8 mouse cellular contexts compared by ENCODE assay signal in the genomic region with DNA sequence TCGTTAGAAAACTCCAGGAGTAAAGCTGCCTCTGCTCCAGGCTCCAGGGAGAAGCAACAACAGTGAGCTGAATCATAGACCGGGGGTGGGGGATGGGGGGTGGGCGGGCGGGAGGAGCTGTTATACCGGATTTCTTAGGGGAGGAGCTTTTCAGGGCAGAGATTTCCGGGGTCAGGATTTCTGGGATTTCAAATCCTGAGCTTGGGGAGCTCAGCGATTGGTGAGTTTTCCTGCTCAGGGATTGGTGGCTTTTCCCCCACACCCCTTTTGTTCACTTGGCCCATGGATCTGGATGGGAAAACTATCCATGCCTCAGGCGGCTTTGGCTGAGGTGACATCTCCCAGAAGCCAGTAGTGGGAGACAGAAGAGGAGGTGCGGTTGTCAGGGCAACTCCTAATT. TPM values are rescaled to one million over a fixed set of nuclear protein-coding genes. Genes with fewer than 3 reads are reported as not detected.
DNase-seq lines count a peak whose midpoint lies in the region; ATAC-seq lines count a peak whose summit lies in the region.

No protein-coding gene starts in this region.

- peaks cover 30% of the 10 kb centered on the region for H3K36me3 ChIP-seq in hindbrain, embryonic 14.5 days (replicated peaks; ENCODE audit: control insufficient read depth, insufficient read depth)
- H3K36me3 ChIP-seq in lung, embryonic 16.5 days (ENCODE audit: control insufficient read depth, insufficient read depth, low read length): peaks cover 16% of the 10 kb centered on the region

- H3K27ac ChIP-seq in hindbrain, embryonic 14.5 days: peak overlapping the region; percentile 79
- peak overlapping the region; percentile 82 for H3K27ac ChIP-seq in lung, embryonic 16.5 days (ENCODE audit: low read length)

- H3K9ac ChIP-seq in hindbrain, embryonic 14.5 days: peak overlapping the region; percentile 21; the same call in 1 of the 2 replicates
- H3K9ac ChIP-seq in lung, embryonic 16.5 days (ENCODE audit: low read length): peak overlapping the region; percentile 32

- H3K9me3 ChIP-seq in hindbrain, embryonic 14.5 days (ENCODE audit: control insufficient read depth, low read length): no peaks in the 10 kb centered on the region
- H3K9me3 ChIP-seq in lung, embryonic 16.5 days (ENCODE audit: control insufficient read depth, low read length): no peaks in the 10 kb centered on the region

- peaks cover 43% of the 10 kb centered on the region for H3K4me1 ChIP-seq in hindbrain, embryonic 14.5 days (replicated peaks; ENCODE audit: control insufficient read depth, insufficient read depth, low read length)
- peaks cover 25% of the 10 kb centered on the region for H3K4me1 ChIP-seq in lung, embryonic 16.5 days (replicated peaks; ENCODE audit: control insufficient read depth, insufficient read depth, low read length)

- under 1% methylated on average over 9 of the region's 9 CpGs for WGBS in hindbrain, embryonic 14.5 days
- WGBS in lung, embryonic 16.5 days: 11% methylated on average over 9 of the region's 9 CpGs

- H3K4me3 ChIP-seq in hindbrain, embryonic 14.5 days (replicated peaks; ENCODE audit: low read length): no peak overlapping the region
- H3K4me3 ChIP-seq in lung, embryonic 16.5 days (ENCODE audit: low read length): peak overlapping the region; percentile 15

- ATAC-seq in hindbrain, embryonic 14.5 days (ENCODE audit: low FRiP score): peak; percentile 10; the same call in 1 of the 2 replicates
- ATAC-seq in lung, embryonic 16.5 days (ENCODE audit: low read depth): peak; percentile 15; the same call in 1 of the 2 replicates

- H3K27me3 ChIP-seq in hindbrain, embryonic 14.5 days (ENCODE audit: control insufficient read depth, insufficient read depth, low read length): no peaks in the 10 kb centered on the region
- no peaks in the 10 kb centered on the region for H3K27me3 ChIP-seq in lung, embryonic 16.5 days (ENCODE audit: control insufficient read depth, insufficient read depth, low read depth, low read length)

- H3K4me2 ChIP-seq in hindbrain, embryonic 14.5 days (replicated peaks): peak overlapping the region; percentile 93
- H3K4me2 ChIP-seq in lung, embryonic 16.5 days (ENCODE audit: low read depth, low read length): peak overlapping the region; percentile 38

- peak; percentile 94 for DNase-seq in 3T3-L1 (ENCODE audit: low read depth, low spot score)
- DNase-seq in adrenal gland, postnatal 4 days (ENCODE audit: low spot score in 2 of 2): peak; percentile 15 to 29
- peak; percentile 38 for DNase-seq in frontal cortex, postnatal 10 days (ENCODE audit: low spot score in 2 of 2)
- DNase-seq in hindbrain, embryonic 14.5 days (ENCODE audit: low spot score): no peak
- peak; percentile 39 to 78 for DNase-seq in layer of hippocampus, postnatal 14 days (ENCODE audit: low spot score in 2 of 2)
- DNase-seq in right cerebral cortex, adult 2 months (ENCODE audit: low spot score in 2 of 2): peak; percentile 34 to 38
- DNase-seq in c-Kit-positive CD71-positive TER-119-positive erythroid progenitor cells, embryonic 14.5 days (ENCODE audit: low spot score): no peak

RNA-seq across cellular contexts. Expression of a gene that starts 1.5 kb away (rescaled TPM):
- 10 to 100 TPM; 35.5 to 39.9 TPM for total RNA-seq in adrenal gland, postnatal 4 days (2021)
- 18.5 and 18.6 TPM in 2 replicates for polyA plus RNA-seq in hindbrain, embryonic 14.5 days (2014; fragmentation: Nextera tagmentation; extraction: Ambion mirVana)
- 10 to 100 TPM; 24.9 to 26.7 TPM for total RNA-seq in layer of hippocampus, postnatal 14 days (2021)
- polyA plus RNA-seq in lung, embryonic 16.5 days (2015; fragmentation: Nextera tagmentation; extraction: Ambion mirVana): 21.6 and 22.6 TPM in 2 replicates

RNA-seq across cellular contexts. Expression of a gene that starts 6.9 kb away (rescaled TPM):
- total RNA-seq in adrenal gland, postnatal 4 days (2021): 10 to 100 TPM; 24.1 to 28.1 TPM
- polyA plus RNA-seq in hindbrain, embryonic 14.5 days (2014; fragmentation: Nextera tagmentation; extraction: Ambion mirVana): 47.0 and 48.5 TPM in 2 replicates
- total RNA-seq in layer of hippocampus, postnatal 14 days (2021): 10 to 100 TPM; 11.1 to 12.2 TPM
- polyA plus RNA-seq in lung, embryonic 16.5 days (2015; fragmentation: Nextera tagmentation; extraction: Ambion mirVana): 80.3 and 88.7 TPM in 2 replicates

RNA-seq across cellular contexts. Expression of a gene that starts 52.9 kb away (rescaled TPM):
- total RNA-seq in adrenal gland, postnatal 4 days (2021): 10 to 100 TPM; 12.4 to 14.0 TPM
- 94.1 and 99.4 TPM in 2 replicates for polyA plus RNA-seq in hindbrain, embryonic 14.5 days (2014; fragmentation: Nextera tagmentation; extraction: Ambion mirVana)
- 100 to 1,000 TPM; 298 to 310 TPM for total RNA-seq in layer of hippocampus, postnatal 14 days (2021)
- polyA plus RNA-seq in lung, embryonic 16.5 days (2015; fragmentation: Nextera tagmentation; extraction: Ambion mirVana): 2.5 and 3.5 TPM in 2 replicates

Comparison
In these comparisons a context has a peak if more than half of its experiments do, and no peak if none do; other contexts are left out.
1. DNase-seq: peak in 3T3-L1 (single experiment), adrenal gland, postnatal 4 days (2 of 2), frontal cortex, postnatal 10 days (2 of 2), layer of hippocampus, postnatal 14 days (2 of 2) and right cerebral cortex, adult 2 months (2 of 2); none in hindbrain, embryonic 14.5 days (single experiment) and c-Kit-positive CD71-positive TER-119-positive erythroid progenitor cells, embryonic 14.5 days (single experiment).
2. RNA of a gene that starts 52.9 kb away (total RNA-seq): 298 to 310 TPM in layer of hippocampus, postnatal 14 days; 12.4 to 14.0 TPM in adrenal gland, postnatal 4 days; every median in the first group is over 10 times any median in the second.